Mouse (Mus musculus): Measurements from ENCODE around the gene Phf3.

Phf3 gene

DNA sequence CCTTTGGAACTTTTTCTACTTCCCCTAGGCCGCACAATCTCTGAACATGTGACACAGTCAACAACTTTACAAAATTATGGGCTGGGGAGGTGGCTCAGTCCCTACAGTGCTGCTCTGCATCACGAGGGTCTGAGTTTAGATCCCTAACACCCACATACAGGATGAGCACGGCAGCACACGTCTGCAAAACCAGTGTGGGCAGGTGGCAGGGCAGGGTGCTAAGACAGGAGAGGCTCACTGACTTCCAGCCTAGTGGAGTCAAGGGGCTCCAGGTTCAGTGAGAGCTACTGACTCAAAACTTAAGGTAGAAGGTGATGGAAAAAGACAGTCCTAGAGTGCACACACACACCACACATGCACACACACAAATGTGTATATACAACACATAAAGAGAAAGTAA is 40.9 kb downstream of the Phf3 start:
- no peak for DNase-seq (ENCODE audit: extremely low read depth, low read depth)

DNA sequence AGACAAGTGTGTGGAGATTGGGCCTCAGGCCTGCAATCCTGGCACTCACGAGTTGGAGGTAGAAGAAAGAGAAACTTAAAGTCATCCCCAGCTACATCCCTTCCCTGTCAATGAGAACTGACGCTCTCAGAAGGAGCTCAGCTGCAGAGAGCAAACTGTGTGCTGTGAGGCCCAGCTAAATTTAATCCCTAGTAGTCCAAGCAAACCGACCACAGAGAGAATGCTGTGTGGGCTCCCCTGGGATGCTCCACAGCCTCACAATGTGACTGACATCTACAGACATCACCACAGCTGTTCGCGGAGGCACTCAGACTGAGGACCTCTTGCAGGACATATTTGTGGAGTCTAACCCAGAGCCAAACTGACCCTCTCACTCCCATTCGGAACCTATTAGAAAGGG is 54.3 kb downstream of the Phf3 start:
- no peak for DNase-seq (ENCODE audit: extremely low read depth, low read depth)

DNA sequence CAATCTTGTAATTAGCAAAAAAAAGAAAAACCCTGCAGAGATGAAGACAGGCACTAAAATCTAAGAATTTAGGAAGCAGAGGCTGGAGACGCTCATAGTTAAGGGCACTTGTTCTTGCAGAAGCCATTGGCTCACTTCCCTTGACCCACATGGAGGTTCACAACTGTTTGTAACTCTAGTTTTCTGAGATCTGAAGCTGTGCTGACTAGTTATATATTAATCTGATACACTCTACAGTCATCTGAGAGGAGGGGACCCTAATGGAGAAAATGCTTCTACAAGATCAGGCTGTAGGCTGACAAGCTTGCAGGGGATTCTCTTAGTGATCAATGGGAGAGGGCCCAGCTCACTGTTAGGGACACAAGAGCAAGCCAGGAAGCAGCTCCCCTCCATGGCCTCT is 58.1 kb downstream of the Phf3 start:
- DNase-seq (ENCODE audit: extremely low read depth, low read depth), result no peak

DNA sequence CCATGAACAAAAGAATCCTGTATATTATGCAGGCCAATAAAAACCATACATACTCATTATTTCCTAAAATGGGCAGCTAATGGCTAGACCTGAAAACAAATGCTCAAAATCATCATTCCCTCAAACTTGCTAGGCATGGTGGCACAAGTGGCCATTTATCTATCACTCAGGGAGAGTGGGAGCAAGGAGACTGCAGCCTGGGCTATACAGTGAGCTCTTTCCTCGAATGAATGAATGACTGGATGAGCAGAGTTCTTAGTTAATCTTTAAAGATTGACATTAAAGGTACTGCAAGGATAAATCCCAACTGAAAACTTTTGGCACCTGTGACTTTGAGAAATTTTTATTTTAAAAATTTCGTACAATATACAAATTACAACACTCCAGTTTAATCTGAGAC is 58.7 kb downstream of the Phf3 start:
- no peak for DNase-seq (ENCODE audit: extremely low read depth, low read depth)

DNA sequence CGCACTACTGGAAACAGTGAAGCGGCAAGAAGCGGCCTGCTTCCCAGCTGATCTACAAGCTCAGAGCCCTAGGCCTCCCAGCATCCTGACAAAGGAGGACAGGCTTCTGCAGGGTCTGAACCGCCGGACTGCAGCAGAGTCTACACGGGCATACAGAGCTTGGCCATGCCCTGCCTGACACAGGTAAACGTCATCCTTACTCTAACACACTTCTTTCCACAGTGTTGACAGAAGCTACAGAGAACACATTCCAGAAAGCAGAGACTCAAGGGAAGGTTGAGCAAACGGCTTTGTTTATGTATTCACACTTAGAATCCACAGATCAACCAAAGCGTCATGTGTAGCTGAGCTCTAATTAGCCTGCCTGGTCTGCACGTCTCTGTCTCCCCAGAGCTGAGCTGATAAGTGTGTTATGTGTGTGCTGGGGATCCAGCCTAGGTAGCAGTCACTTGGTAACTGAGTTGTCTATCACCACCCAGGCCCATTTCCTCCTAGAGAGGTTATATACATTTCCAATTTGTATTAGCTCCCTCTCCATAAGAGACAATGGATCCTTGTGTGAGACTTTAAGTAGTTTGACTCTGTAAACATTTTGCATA is 65.5 kb downstream of the Phf3 start:
- no peak for DNase-seq (ENCODE audit: extremely low read depth, low read depth)

DNA sequence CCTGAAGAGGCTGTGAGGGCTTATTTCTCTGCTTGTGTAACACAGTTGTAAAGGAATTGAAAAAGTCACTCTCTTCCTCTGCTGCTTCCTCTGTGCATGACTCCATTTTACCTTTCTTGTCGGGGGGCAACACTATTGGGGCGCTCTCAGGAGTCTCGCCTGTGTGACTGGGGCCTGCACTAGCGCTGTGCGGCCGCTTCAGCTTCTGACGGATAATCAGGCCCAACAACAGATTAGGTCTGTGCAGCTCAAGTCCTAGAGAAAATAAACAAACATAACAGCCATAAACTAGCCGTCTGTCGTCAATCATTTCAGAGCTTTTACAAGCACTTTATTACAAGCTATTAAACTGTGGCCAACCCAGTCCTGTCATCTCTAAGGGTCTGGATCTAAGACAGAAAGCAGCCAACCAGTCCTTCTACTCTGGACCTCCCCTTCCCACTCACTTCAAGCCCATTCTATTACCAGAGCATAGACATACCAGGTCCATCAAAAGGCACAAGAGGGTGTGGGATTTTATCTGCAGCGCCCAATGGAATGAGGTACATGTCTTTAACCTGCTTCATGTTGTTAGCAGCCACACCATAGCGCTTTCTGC is 67.9 kb downstream of the Phf3 start:
- no peak for DNase-seq (ENCODE audit: extremely low read depth, low read depth)

DNA sequence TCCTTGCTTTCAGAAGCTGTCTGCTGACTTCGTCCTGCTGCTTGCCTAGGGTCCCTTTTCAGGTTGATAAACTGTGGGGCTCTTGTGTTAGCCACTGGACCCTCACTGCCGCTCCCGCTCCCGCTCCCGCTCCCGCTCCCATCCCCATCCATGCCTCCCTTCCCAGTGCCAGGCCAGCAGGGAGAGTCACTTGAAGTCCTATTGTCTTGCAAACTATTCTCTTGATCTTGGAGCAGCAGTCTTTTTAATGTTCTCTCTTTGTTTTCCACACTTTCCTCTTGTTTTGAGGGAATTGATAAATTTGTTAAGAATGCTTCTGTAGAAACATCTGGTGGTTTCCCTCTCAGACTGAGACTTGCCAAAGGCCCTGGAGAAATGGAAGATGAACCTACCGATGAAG is 68.8 kb downstream of the Phf3 start:
- DNase-seq (ENCODE audit: extremely low read depth, low read depth), result no peak

DNA sequence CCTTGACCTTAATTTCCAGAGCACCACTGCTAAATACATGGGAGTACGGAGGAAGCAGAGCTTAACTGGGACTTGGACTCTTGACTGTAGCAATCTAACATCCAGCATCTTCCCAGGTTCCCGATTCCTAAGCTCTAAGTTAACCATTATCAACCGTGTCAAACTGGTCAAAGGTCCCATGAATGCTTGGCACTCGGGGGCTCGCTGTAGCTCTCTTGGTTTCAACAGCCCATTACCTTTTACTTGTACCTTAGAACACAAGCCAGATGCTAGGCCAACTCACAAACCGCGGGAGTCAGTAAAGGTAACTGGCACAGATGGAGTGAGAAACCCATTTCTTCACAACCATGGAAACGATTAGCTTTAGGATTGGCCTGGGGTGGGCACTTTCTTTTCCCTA is 71.8 kb downstream of the Phf3 start:
- no peak for DNase-seq (ENCODE audit: extremely low read depth, low read depth)

DNA sequence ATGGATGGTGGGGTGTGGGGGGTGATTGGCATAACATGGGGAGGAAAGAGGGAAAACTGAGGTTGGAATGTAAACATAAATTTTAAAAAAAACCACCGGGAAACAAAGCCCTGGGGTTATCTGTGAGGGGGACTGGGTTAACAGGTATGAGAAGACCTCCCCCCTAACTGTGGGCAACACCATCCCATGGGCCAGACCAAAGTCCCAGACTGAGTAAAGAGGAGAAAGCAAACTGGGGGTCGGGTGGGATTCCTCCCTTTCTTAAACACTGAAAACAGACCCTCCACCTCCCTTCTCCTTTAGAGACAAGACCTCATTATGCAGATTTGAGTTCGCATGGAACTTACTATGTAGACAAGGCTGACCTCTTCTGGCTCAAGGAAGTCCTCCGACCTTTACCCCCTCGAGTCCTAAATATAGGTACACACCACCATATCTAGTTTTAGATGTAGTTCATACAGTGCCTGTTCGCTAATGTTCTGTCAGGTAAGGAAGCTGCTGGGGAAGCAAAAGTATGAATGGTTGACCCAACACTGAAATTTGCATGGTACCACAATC is 74.4 kb downstream of the Phf3 start:
- no peak for DNase-seq (ENCODE audit: extremely low read depth, low read depth)

DNA sequence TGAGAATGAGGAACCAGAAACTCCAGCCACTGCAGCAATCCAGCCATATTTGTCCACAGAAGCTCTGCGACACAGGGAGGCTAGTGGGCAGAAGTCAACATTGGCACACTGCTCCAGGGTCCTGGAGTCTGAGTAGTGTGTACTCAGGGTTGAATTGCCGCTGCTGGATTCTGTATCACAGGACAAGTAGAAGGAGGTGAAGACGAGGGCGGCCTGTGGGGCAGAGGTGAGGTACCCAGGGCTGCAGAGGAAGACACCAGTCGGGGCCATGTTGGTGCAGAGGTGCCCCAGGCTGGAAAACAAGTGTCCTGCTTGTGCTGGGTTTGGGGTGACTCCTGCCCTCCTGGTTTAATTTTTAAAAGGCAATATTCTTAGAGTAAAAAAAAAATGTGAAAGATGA is 79.1 kb downstream of the Phf3 start:
- DNase-seq (ENCODE audit: extremely low read depth, low read depth), result no peak

DNA sequence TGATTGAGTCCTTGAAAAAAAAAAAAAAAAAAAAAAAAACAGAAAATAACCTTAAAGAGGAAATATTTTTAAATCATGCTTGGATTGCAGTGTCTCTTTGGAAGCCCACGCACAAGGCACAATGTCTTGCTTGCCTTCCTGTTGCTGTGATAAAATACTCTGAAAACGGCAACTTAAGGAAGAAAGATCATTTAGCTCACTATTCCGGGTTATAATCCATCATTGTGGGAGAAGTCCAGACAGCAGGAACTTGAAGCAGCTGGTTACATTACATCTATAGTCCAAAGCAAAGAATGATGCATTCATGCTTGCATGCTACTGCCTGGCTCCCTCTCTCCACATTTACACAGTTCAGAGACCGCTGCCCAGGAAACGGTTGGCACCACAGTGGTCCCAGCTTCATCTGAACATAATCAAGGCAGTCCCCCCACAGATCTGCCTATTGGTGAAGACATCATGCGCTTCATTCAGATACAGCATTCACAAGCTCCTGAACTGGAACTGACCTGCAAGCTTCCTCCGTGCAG is 80.3 kb downstream of the Phf3 start:
- no peak for DNase-seq (ENCODE audit: extremely low read depth, low read depth)

DNA sequence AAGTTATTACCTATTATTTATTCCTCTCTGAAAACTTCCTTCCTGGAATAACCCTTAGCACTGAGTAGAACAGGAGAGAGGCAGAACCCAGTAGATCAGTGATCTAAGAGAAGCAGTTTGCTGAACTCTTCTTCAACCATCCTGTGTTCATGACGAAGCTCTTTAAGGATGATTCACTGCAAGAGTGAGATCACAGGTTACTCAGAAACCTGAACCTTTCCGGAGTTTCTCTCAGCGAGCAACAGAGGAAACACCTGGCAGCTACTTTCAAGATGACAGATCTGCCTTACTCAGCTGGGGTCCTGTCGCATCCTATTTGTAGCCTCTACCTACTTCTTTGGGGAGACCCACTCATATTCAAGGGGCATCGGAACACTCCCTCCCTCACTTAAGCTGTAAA is 80.8 kb downstream of the Phf3 start:
- no peak for DNase-seq (ENCODE audit: extremely low read depth, low read depth)

DNA sequence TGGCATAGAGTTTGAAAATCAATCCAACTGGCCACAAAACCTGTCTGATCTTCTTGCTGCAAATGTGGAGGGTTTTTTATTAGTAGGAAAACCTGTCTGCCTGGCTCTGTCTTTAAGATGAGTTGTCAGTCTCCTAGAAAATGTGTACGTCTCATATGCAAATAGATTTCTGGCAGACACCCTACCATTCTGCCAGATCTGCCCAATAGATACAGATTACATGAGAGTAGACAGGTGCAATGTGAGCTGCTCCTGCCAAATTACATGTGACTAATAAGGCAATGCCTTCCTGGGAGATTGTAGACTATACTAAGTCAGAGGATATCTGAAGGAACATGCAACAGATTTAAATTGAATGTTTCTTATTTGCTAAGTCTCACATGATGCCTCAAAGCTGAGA is 83.5 kb downstream of the Phf3 start:
- DNase-seq (ENCODE audit: extremely low read depth, low read depth), result no peak

DNA sequence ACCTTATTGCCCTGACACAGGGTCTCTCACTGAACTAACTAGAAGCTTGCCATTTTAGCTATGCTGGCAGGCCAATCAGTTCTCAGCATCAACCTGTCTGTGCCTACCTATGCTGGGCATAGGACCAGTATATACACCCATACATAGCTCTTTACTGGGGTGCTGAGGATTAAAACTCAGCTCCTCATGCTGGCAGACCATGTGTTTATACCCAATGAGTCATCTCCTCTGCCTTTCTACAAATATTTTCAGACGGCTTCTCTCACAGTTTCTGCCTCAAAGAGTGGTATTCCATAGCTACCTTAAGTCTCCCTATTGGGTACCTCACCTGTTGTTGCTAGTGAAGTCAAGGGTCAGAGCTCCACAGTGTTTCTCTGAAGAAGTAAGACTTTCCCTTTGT is 84.0 kb downstream of the Phf3 start:
- no peak for DNase-seq (ENCODE audit: extremely low read depth, low read depth)

DNA sequence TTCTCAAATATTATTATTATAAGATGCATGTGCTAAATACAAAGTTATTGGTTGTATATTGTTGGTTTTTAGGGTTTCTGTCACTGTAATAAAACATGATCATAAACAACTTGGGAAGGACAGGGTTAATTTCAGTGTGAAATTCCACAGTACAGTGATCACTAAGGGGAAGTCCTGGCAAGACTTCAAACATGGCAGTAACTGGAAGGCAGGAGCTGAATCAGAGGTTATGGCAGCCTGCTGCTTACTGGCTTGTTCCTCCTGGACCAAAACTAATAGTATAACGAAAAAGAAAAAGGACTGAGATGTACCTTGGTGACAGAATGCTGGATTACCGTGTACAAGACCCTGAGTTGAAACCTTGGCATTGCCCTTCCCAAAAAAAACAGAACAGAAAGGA is 84.7 kb downstream of the Phf3 start:
- DNase-seq (ENCODE audit: extremely low read depth, low read depth), result no peak

DNA sequence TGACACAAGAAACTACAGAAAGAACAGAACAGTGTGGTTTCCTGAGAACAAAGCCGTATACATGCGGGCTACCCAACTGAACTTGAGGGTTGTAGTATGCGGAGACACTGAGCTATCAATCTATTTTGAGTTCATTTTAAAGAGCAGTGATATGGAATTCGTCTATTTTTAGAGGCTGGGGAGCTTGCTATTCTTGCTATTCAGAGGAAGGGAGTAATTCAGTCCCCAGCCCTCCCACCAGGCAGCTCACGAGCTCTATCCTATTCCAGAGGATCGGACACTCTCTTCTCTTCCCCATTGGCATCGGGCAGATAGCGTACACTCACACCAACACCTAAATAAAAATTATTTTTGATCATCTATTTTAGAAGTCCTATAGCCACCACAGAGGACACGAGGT is 87.1 kb downstream of the Phf3 start:
- no peak for DNase-seq (ENCODE audit: extremely low read depth, low read depth)

DNA sequence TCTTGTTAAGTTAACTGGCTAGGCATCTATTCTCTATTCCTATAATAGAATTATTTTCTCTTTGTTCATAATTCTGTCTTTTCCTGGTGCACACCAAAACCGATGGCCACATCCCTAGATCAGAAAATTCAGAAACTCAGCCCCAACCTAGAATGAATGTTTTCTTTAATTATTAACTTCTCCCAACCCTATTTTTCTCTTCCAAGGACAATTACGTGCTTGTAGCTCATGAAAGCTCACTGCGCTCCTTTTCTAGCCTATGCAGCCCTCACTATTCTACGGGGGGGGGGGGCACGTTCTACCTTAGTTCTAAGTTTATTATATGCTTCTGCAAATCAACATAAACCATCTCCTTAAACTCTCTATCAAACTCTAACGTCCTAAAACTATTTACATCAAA is 90.0 kb downstream of the Phf3 start:
- DNase-seq (ENCODE audit: extremely low read depth, low read depth), result no peak

DNA sequence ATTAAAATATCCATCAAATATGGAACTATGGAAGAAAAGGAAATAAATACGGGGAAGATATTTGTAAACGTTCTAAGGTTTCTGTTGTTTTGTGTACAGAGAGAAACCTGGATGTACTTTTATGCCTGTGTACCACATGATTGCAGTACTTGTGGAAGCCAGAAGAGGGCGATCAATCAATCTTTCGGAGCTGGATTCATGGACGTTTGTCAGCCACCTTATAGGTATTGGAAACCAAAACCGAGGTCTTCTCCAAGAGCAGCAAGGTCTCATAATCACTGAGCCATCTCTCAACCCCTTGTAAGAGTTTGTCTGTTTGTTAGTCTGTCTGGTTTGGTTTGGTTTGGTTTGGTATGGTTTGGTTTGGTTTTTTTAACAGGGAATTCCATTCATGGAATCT is 93.4 kb downstream of the Phf3 start:
- peak; percentile 41 for DNase-seq (ENCODE audit: extremely low read depth, low read depth)

DNA sequence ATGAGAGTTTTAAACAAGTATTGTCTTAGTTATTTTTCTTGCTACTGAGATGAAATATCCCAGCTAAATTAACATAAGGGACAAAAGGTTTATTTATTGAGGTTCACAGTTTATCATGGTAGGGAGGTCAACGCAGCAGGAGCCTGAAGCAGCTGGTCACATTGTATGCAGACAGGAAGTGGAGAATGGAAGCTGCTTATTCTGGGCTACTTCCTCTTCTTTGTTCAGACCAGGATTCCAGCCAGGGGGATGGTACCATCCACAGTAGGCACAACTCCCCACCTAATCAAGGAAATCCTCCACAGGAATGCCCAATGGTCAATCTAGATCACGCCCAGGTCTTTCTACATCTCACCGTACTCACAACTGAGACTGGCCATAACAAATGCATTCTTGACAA is 94.2 kb downstream of the Phf3 start:
- DNase-seq (ENCODE audit: extremely low read depth, low read depth), result no peak

DNA sequence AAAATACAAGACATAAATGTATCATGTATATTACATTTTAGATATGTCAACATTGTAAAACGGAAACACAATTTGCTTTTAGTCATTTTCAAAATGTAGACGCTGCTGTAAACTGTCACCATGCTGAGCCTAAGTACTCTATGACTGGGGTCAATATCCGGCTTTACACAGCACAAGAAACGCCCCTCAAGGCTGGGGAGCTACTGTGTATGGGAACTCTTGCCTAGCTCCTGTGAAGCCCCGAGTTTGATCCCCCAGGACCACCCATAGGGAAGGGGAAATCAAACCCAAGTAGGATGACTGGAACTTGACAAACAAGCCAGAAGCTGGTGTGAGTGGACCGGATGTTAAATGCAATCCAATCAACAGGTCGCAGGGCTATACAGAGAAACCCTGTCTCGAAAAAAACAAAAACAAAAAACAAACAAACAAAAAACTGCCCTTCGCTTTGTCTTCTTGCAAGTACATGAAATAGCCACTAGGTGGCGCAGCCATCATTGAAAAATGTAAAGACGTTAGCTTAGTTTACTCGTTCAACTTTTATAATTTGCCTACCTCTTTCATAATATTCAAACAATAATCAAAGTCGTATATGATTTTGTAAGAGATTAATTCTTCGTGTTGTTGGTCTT is 95.2 kb downstream of the Phf3 start:
- DNase-seq (ENCODE audit: extremely low read depth, low read depth), result peak; percentile 20

DNA sequence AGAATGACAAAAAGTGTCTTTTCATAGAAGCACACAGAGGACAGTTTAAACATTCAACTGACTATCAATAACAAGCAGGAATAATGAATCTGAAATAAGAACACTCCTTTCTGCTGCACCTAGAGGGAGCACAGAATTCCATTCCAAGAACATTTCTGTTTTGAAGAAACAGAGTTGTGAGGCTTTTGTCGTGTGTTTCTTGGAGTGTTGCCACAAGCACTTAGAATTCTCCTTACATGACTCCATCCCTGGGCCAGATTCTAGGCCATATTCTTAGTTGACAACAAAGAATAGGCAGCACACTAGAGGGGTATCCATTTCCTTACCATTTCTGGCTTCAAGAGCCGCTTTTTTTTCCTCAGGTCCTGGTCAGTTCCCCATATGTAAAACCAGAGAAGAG is 97.5 kb downstream of the Phf3 start:
- no peak for DNase-seq (ENCODE audit: extremely low read depth, low read depth)

DNA sequence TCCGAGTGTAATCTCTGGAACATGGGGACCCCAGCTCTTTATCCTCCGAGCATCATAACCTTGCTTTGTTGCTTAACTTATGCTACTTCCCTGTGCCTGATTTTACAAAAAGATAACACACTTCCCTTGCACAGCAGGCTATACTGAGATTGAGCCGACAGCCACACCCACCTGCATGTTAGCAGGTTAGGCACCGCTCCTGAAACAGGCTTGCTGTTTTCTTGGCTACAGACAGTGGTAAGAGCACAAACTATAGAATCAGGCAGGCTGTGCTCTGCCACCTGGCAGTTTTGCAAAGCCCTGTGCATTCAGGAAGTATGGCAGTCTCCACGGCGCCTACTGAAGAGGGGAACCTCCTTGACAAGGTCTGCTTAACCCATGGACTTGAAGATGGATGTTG is 100.1 kb downstream of the Phf3 start:
- DNase-seq (ENCODE audit: extremely low read depth, low read depth), result no peak

DNA sequence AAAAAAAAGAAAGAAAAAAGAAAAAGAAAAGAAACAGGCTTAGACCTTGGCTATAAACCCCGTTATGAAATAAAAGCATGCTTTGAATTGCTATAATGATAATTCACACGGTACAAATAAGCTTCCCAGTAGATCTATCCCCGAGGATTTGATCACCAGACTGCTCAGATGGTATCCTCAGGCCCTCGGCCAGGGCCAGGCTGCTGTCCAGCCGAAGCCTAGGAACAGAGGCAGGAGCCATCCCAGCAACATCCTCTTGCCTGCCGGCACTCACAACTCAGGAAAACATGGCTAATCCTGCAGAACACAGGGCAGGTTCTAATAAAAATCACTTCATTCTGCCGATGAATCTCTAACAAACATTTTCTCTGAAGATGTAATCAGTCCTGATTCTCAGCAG is 100.9 kb downstream of the Phf3 start:
- no peak for DNase-seq (ENCODE audit: extremely low read depth, low read depth)

Measured in MEL-GATA-1-ER (cell line).